Mouse (Mus musculus): ENCODE results near the gene Spag6.

The Spag6 gene

DNA sequence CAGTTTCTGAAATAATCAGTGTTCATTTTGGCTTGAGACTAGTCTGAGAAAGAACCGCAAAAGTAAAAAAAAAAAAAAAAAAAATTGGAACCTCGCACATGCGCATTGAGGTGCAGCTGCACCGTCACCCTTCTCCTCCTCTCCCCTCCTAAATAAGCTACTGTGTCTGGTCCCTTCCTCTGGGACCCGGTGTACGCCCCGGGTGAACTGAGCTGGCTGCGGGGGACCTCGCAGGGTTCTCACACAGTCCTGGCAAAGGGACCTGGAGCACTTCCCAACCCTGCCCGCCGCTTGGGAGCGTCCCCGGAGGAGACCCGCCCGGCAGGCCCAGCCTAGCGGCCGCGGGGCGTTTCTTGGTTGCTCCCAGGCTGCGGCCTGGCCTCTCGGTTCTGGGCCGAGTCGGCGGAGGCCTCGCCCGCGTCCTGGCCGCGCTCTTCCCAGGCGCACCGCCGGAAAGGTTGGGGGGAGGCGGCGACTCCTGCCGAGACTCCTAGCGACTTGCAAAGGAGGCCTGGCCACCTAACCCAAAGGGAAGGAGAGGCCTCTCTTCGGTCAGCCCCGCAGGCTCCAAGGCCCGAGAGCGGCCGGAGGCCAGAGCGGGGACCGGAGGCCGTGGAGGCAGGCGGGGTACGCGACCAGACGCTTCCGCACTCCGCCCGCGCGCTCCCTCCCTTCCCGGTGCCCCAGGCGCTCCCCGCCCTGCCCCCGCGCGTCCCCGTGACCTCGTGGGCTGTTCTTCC is at the start of gene Spag6:
Spag6 (plus strand) TSS at position 162 of the 740 bp plus-strand sequence.
- peak; percentile 87 to 91 for DNase-seq

DNA sequence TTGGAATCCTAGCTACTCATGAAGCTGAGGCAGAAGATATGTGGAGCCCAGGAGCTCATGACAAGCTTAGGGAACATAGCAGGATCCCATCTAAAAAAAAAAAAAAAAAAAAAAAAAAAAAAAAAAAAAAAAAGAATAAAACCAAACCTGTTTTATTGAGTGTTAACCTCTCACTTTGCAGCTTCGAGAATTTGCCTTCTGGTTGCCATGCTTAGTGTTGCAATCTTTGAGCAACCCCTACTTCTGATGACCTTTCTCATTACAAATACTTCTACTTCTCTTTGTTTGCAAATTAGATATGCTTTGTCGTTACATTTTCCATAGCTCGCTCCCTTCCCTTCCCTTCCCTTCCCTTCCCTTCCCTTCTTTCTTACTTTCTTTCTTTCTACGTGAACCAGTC is 45.3 kb upstream of the Spag6 start:
- no peak for DNase-seq

DNA sequence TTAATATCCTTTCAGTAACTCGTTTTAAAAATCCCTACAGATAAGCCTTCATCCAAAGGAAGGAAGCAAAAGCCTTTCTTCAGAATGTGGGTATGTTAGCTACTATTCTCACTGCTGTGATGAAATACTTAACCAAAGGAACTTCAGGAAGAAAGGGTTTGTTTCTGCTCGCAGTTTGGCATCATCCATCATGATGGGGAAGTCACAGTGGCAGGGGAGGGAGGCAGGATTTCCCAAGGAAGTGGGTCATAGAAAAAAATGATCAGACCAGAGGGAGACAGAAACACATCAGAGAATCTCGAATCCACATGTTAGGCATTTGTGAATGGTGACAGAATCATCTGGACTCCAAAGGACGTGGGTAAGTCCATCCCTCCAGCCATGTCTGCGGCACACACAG is 39.0 kb upstream of the Spag6 start:
- no peak for DNase-seq

DNA sequence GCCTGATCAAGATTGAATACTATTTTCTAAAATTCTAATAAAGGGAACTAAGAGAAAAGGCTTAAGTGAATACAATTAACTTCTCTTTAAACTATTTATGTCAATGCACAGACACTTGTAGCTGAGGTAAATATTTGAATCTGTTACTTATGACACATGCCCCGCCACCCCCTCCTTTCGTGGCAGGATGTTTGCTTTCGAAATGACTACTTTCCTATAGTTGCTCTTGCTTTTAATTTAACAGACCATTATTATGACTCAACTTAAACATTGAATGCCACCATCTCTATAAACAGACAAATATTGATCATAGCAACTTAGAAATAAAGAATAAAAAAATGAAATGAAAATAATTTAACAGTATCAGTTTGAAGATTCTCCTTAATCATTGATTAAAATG is 29.8 kb upstream of the Spag6 start:
- no peak for DNase-seq

- no peak for DNase-seq
Measured at GRCm38 (mm10) chr2:18671041-18671440, 22.8 kb upstream of the Spag6 start.

- peak; percentile 98 to 100 for DNase-seq
Measured at GRCm38 (mm10) chr2:18672133-18672765, 21.6 kb upstream of the Spag6 start, which contains the start of gene Commd3. TSS of gene Commd3 (plus strand) at chr2:18672384.

DNA sequence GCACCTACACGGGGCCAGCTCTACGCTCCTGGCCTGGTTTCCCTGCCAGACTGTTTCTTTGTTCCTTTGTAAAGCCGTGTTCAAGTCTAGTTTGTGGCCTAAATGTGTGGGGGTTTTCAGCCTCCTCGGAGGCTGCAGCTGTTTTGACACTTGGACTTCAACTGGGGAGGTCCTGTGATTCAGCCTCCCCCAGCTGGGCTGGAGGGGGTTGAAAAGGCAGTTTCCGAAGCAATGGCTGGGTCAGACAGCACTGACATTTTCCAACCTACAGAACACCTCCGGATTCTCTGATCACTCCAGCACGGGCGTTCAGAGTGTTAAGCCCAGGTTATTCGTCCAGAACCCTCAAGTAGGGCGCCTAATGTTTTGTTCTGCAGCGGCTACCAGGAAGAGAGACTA is 21.1 kb upstream of the Spag6 start:
- no peak for DNase-seq

- no peak for DNase-seq
Measured at GRCm38 (mm10) chr2:18673766-18674165, 20.1 kb upstream of the Spag6 start.

DNA sequence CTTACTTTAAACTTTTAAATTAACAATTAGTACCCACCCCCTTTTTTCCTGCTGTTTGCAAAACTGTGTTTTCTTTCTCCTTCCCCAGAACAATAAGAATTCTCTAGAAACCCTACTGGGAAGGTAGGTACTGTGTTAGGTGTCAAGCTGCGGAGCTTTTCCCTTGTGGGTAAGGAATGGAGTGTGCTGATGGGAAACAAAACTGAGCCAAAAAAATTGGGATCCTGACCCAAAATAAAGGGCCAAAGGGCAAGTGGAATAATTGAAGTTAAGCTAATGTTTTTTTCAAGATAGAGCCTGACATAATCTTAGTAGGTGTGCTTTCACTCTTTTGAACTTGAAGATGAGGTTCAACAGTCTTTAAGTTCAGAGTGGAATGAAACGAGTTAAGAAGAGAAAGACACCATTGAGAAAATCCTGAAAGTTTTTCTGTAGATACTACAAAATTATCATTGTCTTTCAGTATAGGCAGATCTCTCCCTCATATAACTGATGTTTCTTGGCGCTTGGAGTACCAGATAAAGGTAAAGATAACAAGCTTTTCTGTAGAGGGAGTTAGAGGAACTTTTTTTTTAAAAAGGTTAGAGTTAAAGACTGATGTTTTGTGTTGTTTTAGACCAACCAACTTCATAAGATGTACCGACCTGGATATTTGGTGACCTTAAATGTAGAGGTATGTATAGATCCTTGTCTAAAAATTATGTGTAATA is 19.5 kb upstream of the Spag6 start:
- DNase-seq, result no peak

GRCm38 (mm10) chr2:18675681-18676456 is 18.0 kb upstream of the Spag6 start:
- no peak for DNase-seq

- peak; percentile 83 to 91 for DNase-seq
Measured at GRCm38 (mm10) chr2:18676457-18676935, 17.3 kb upstream of the Spag6 start.

DNA sequence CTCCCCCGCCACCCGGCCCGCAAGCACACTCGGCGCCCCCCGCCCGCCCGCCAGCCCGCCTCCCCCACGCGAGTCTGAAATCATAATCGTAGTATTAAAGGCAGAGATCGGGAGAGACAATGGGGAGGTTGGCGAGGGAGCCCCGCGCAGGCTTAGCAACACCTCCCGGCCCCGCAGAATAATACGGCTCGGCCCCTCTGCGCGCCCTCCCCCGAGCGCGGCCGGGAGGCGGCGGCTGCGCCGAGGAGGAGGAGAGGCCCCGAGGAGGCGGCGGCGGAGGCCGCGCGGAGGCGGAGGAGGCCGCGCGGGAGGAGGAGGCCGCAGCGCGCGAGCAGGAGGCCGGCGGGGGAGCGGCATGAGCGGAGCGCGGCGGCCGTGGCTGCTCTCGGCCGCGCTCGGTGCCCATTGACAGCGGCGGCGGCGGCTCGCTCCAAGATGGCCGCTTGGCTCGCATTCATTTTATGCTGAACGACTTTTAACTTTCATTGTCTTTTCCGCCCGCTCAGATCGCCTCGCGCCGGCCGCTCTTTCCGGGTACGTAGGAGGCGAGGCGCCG is 16.8 kb upstream of the Spag6 start, which contains the start of gene Bmi1:
Bmi1 (plus strand) TSS at position 83 of the 556 bp plus-strand sequence.
- DNase-seq, result peak; percentile 83 to 84

DNA sequence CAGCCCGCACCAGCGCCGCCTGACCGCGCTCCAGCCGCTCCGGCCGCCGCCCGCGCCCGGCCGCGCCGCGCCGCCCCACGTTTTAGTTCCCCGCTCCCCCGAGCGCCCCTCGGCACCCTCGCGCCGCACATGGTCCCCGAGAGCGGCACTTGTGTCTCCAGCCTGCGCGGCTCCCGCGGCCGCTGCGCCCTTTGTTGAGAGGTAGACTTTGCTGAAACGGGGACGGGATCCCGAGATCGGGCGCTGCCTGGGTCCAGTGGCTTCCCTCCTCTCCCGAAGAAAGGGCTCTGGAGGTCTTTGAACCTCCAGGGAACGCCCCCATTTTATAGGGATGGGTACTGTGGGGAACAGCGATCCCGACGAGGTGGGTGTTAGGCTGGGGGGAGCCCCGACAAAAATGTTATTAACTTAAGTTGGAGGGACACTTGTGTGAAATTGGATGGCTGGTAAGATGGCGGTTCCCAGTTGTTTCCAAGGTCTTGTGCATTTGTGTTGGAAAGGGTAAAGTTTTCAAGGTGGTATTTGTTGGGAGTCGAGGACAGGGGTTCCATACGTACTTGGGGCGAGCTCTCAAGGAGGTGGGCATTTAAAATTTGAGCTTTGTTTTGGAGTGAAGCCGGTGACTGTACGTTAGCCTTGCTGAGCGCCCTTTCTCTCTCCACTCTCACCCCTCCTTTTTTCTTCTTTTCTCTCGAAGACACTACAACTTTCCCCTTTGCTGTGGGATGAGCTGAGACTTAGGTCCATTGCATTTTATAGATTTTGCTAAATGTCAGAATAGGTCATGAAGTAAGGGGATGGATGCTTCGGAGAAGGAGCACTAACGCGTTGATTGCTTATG is 16.0 kb upstream of the Spag6 start:
- peak; percentile 72 to 73 for DNase-seq

- DNase-seq, result no peak
Measured at GRCm38 (mm10) chr2:18679701-18680100, 14.1 kb upstream of the Spag6 start.

DNA sequence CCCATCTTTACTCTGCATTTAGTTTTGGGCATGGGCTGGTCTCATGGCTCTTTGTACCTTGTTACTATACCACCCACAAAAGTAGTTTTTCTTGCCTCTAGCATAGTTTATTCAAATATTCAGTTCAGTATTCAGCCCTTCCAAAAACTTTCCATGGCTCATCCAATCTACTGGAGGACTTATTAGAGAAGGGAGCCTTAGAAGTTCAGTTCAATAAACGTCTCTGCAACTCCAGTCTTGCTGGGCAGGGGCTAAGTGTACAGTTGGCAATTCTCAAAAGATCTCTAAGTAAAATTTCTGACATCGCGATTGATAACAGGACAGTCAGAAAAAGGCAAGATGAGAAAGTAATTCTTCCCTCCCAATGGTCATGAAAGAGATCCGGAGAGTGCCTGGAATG is 13.3 kb upstream of the Spag6 start:
- no peak for DNase-seq

- DNase-seq, result peak; percentile 33 to 60
Measured at GRCm38 (mm10) chr2:18680961-18681360, 12.9 kb upstream of the Spag6 start.

DNA sequence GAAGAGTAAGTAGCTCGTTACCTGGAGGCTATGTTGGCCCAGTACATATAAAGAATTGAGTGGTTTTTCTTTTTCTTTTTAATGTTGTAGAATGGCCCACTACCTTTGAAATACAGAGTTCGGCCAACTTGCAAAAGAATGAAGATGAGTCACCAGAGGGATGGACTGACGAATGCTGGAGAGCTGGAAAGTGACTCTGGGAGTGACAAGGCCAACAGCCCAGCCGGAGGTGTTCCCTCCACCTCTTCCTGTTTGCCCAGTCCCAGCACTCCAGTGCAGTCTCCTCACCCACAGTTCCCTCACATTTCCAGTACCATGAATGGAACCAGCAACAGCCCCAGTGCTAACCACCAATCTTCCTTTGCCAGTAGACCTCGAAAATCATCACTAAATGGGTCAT is 9.8 kb upstream of the Spag6 start:
- DNase-seq, result no peak

- no peak for DNase-seq
Measured at GRCm38 (mm10) chr2:18686386-18686785, 7.4 kb upstream of the Spag6 start.

GRCm38 (mm10) chr2:18686826-18687519 is 6.9 kb upstream of the Spag6 start:
- DNase-seq, result no peak

GRCm38 (mm10) chr2:18687671-18688170 is 6.1 kb upstream of the Spag6 start:
- DNase-seq, result no peak

DNA sequence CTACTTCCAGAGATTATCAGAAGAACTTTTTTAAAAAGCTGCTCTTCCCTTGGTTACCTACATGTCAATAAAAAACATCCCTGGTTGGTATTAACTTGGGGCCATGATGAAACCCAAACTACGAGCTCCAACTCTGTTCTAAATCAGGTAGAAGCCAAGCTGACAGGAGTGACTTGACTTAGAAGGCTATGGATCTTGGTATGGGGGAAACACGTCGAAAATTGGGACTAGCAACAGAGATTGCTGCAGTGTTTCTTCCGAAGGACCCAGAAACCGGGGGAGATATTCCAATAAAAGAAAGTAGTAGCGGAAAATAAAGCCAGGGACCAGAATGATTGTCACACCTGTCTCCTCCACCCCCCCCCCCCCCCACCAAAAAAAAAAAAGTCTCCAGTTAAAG is 5.5 kb upstream of the Spag6 start:
- no peak for DNase-seq
